Mouse (Mus musculus) G1E (cell line): Measurements from ENCODE around the gene Tmod1. TPM values are rescaled to one million over a fixed set of nuclear protein-coding genes. Genes with fewer than 3 reads are reported as not detected.

Source experiments
- ATAC-seq: 2 replicates; pipeline ENCODE4 v1.8.0; 2016; ENCODE audit warnings: mild to moderate bottlenecking; ENCODE audit not compliant: insufficient number of reproducible peaks, poor library complexity, low FRiP score, severe bottlenecking; ENCODE audit errors: extremely low read depth
- DNase-seq: peaks from one replicate; pipeline ENCODE4 v3.0.0; 2012; ENCODE audit warnings: low spot score
- H3K27me3 ChIP-seq: 2 replicates; pipeline ENCODE4 v1.6.1; 2012; ENCODE audit warnings: mild to moderate bottlenecking, low read length, inconsistent platforms; ENCODE audit not compliant: insufficient read depth
- H3K36me3 ChIP-seq: replicated peaks from 2 replicates; pipeline ENCODE3; 2012; ENCODE audit warnings: mild to moderate bottlenecking, inconsistent platforms
- H3K4me1 ChIP-seq: 2 replicates; pipeline ENCODE4 v1.6.1; 2012; ENCODE audit warnings: low read depth, low read length, inconsistent platforms, mixed read lengths; ENCODE audit not compliant: insufficient read depth
- H3K4me3 ChIP-seq: 2 replicates; pipeline ENCODE4 v1.5.1; 2012; ENCODE audit warnings: low read depth, mild to moderate bottlenecking, inconsistent platforms, low read length, moderate library complexity, mixed read lengths
- H3K9me3 ChIP-seq: replicated peaks from 2 replicates; pipeline ENCODE4 v1.6.1; 2012; ENCODE audit warnings: inconsistent platforms
- CTCF ChIP-seq: IDR thresholded peaks from 2 replicates; pipeline ENCODE4 v1.5.1; 2012; ENCODE audit warnings: low read depth, low read length, inconsistent platforms, mixed read lengths
- GATA1 ChIP-seq: IDR thresholded peaks from 2 replicates; pipeline ENCODE4 v1.6.1; 2012; ENCODE audit warnings: borderline replicate concordance, low read length, inconsistent platforms, mixed read lengths
- GATA2 ChIP-seq: IDR thresholded peaks from 2 replicates; pipeline ENCODE4 v1.6.1; 2012; ENCODE audit warnings: low read depth, low read length, inconsistent platforms, borderline replicate concordance
- POLR2AphosphoS5 ChIP-seq: IDR thresholded peaks from 2 replicates; pipeline ENCODE4 v1.6.1; 2012; ENCODE audit warnings: low read depth, low read length, inconsistent platforms; ENCODE audit not compliant: insufficient replicate concordance
- TAL1 ChIP-seq: conservative IDR thresholded peaks from 2 replicates; pipeline ENCODE4 v1.6.1; 2012; ENCODE audit warnings: low read depth, low read length, inconsistent platforms, mixed read lengths
- polyA plus RNA-seq: library from polyadenylated mRNA; stranded (reverse); fragments of >175 nt; gene quantifications from 2 replicates; pipeline ENCODE4 v1.2.3, GENCODE M21; 2012
- total RNA-seq, 2 experiments: library from RNA; stranded (forward) in 1 of 2; stranded (reverse) in 1 of 2; fragments of 200-1000 nt in 1 of 2; fragments of >200 nt in 1 of 2; fragmentation: Nextera tagmentation in 1 of 2; gene quantifications; 2 replicates each; pipeline ENCODE4 v1.2.3; 2014 to 2017

Gene Tmod1
- total and polyA plus RNA-seq, 3 experiments = 0.64 to 14.6 (median 1.1) TPM

GRCm38 (mm10) chr4:46099132-46099531 is 60.4 kb downstream of the Tmod1 start:
- H3K4me3 ChIP-seq = no peak overlapping the region
- ATAC-seq = no peak
- H3K9me3 ChIP-seq = no peaks in the 10 kb centered on the region
- H3K27me3 ChIP-seq = no peaks in the 10 kb centered on the region
- H3K4me1 ChIP-seq = no peaks in the 10 kb centered on the region
- no peak for DNase-seq
- no peaks in the 10 kb centered on the region for H3K36me3 ChIP-seq
- TF ChIP-seq POLR2AphosphoS5 (no peak), TAL1 (no peak), GATA2 (no peak), GATA1 (no peak), CTCF (no peak)

GRCm38 (mm10) chr4:46100539-46100938 is 61.8 kb downstream of the Tmod1 start:
- H3K4me1 ChIP-seq = no peaks in the 10 kb centered on the region
- H3K27me3 ChIP-seq = no peaks in the 10 kb centered on the region
- DNase-seq = no peak
- H3K4me3 ChIP-seq = no peak overlapping the region
- no peaks in the 10 kb centered on the region for H3K36me3 ChIP-seq
- TF ChIP-seq GATA1 (no peak), POLR2AphosphoS5 (no peak), CTCF (no peak), GATA2 (no peak), TAL1 (no peak)
- no peaks in the 10 kb centered on the region for H3K9me3 ChIP-seq
- ATAC-seq = no peak

- no peaks in the 10 kb centered on the region for H3K4me1 ChIP-seq
- H3K36me3 ChIP-seq = no peaks in the 10 kb centered on the region
- TF ChIP-seq CTCF = no peak
- no peak for TF ChIP-seq GATA2
- ATAC-seq (no peak), DNase-seq (no peak)
- H3K27me3 ChIP-seq = no peaks in the 10 kb centered on the region
- H3K4me3 ChIP-seq = no peak overlapping the region
- no peaks in the 10 kb centered on the region for H3K9me3 ChIP-seq
Measured at GRCm38 (mm10) chr4:46101211-46101711, 62.5 kb downstream of the Tmod1 start.

- Histone ChIP-seq H3K4me1 (no peaks in the 10 kb centered on the region), H3K4me3 (no peak overlapping the region), H3K36me3 (no peaks in the 10 kb centered on the region), H3K9me3 (no peaks in the 10 kb centered on the region), H3K27me3 (no peaks in the 10 kb centered on the region)
- TF ChIP-seq GATA2 = no peak
- TF ChIP-seq GATA1 = no peak
- no peak for TF ChIP-seq POLR2AphosphoS5
- no peak for TF ChIP-seq CTCF
- TF ChIP-seq TAL1 = no peak
- ATAC-seq (no peak), DNase-seq (no peak)
Measured at GRCm38 (mm10) chr4:46102078-46102769, 63.5 kb downstream of the Tmod1 start.

GRCm38 (mm10) chr4:46110084-46110483 is 71.3 kb downstream of the Tmod1 start:
- TF ChIP-seq GATA1 = no peak
- TF ChIP-seq CTCF = no peak
- TF ChIP-seq POLR2AphosphoS5 = no peak
- TF ChIP-seq GATA2 = no peak
- no peak for TF ChIP-seq TAL1
- DNase-seq (no peak), ATAC-seq (no peak)
- Histone ChIP-seq H3K9me3 (no peaks in the 10 kb centered on the region), H3K4me1 (no peaks in the 10 kb centered on the region), H3K4me3 (no peak overlapping the region), H3K36me3 (peaks cover 23% of the 10 kb centered on the region), H3K27me3 (peaks cover 2% of the 10 kb centered on the region; the same call in 1 of the 2 replicates)

- ATAC-seq = no peak
- DNase-seq = no peak
- H3K36me3 ChIP-seq = peaks cover 36% of the 10 kb centered on the region
Measured at GRCm38 (mm10) chr4:46111361-46111760, 72.6 kb downstream of the Tmod1 start.

More at GRCm38 (mm10) chr4:46111361-46111760, 72.6 kb downstream of the Tmod1 start:
- Histone ChIP-seq H3K4me3 (no peak overlapping the region), H3K27me3 (peaks cover 2% of the 10 kb centered on the region; the same call in 1 of the 2 replicates), H3K9me3 (no peaks in the 10 kb centered on the region), H3K4me1 (no peaks in the 10 kb centered on the region)
- no peak for TF ChIP-seq CTCF
- no peak for TF ChIP-seq POLR2AphosphoS5
- no peak for TF ChIP-seq GATA1
- TF ChIP-seq GATA2 = no peak
- TF ChIP-seq TAL1 = no peak
